Mouse (Mus musculus) fibroblast of lung, adult 2 months (primary cell): ENCODE data around the gene Smg6.

ENCODE experiments used
- DNase-seq: peaks from one replicate; pipeline ENCODE4 v3.0.0-alpha.2; 2011; ENCODE audit warnings: low read depth

Smg6 gene

DNA sequence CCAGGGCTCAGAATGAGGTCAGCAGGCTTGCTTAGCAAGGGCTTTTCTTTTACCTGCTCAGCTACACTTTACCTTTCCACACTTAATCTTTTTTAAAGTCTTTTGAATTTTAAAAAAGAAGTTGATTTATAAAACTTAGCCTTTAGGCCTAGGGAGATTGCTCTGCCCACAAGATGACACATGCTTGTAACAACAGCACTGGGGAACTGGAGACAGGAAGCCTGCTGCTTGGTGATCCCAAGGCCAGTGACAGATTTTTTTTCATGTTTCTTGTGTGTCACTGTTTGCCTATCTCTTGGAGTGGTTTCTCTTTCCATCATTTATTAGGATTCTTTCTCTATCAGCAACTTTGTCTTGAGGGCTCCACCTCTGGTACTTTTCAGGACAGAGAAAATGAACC lies 183.3 kb downstream of the Smg6 start:
- DNase-seq: no peak

DNA sequence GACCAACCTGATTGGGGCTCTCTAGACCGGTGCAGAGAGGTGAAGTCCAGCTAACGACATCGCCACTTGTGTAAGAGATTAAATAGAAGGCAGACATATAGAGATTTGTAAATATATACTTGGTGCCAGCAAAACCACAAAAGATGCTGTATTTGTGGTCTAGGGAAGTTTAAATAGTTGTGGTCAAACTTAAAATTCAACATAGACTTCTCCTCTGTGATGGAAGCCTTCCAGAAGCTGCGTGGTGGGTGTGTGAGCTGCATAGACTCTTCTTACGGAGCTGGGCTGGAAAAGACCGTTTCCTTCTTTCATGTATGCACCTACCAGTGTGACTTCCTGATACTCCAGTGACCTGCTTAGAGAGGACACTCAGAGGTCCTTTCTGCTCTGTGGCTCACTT lies 190.8 kb downstream of the Smg6 start:
- DNase-seq: no peak

DNA sequence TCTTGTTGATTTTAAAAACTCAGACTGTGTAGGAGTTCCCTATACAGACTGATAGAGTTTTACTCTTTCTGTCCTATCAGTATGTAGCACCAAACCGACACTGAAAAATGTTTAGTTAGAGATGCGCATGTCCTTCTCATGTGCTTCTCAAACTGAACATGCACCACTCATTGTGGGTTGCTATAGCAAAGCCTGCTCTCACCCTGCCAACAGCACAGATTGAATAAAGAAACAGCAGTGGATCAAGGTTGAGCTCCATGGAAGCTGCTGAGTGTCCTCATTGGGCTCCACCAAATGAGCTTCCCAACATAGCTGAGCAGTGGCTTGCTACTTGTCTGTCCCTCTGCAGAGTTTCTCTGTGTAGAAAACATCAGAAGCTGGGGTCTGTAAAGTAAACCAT lies 192.5 kb downstream of the Smg6 start:
- DNase-seq: no peak

- no peak for DNase-seq
These were observed 193.7 kb downstream of the Smg6 start for GRCm38 (mm10) chr11:75119298-75119697.

- no peak for DNase-seq
These were observed 194.2 kb downstream of the Smg6 start for GRCm38 (mm10) chr11:75119841-75120240.

DNA sequence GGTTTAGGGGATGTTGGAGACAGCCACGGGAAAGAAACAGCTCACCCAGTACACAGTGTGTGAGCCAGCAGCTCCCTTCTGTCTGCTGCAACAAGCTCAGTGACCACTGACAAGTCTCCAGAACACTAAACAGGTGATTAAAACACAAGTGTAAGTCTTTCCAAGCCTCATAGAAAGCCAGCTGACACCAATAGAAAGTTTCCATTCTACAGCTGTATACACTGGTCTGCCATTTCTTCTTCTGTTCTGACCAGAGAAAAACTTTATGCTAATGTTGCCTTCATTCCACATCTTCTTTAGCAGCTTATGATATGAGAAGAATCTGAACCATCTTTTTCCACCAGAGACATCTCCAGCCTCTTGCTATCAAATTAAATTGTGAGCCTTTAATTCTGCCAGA lies 195.7 kb downstream of the Smg6 start:
- DNase-seq: no peak

- DNase-seq: no peak
These were observed 198.8 kb downstream of the Smg6 start for GRCm38 (mm10) chr11:75124406-75124805.

DNA sequence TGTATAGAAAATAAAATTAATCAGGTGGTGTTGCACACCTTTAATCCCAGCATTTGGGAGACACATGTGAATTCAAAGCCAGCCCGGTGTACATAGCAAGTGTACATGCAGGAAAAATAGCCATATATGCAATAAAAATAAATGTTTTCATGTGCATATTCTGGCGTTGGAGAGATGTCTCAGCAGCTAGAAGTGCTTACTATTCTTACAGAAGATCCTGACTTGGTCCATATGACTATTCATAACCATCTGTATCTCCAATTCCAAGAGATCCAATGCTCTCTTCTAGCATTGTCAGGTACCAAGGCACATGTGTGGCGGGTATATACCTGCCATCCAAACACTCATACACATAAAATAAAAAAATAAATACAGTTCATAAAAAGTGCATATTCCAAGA lies 200.8 kb downstream of the Smg6 start:
- no peak for DNase-seq

GRCm38 (mm10) chr11:75129481-75129880 lies 203.9 kb downstream of the Smg6 start:
- no peak for DNase-seq

- no peak for DNase-seq
These were observed 205.7 kb downstream of the Smg6 start for GRCm38 (mm10) chr11:75131300-75131699.

GRCm38 (mm10) chr11:75132278-75132677 lies 206.7 kb downstream of the Smg6 start:
- DNase-seq: no peak

DNA sequence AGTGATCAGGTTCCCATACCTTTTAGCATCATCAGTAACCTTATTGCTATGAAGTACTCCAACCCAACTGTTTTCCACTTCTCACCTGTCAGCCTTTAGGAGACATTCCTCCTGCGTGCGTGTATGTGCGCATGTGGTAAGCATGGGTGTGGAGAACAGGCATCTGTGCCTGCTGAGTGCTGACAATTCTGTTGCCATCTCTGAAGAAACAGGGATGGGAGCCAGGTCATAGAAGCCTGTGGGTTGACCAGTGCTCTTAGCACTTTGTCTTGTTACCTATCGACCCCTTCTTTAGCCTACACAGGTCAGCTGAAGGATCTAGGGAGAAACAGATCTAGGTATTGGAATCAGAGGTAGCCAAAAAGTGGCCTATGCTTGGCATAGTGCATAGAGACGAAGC lies 207.8 kb downstream of the Smg6 start:
- DNase-seq: no peak

- DNase-seq: no peak
These were observed 208.3 kb downstream of the Smg6 start for GRCm38 (mm10) chr11:75133951-75134350.

DNA sequence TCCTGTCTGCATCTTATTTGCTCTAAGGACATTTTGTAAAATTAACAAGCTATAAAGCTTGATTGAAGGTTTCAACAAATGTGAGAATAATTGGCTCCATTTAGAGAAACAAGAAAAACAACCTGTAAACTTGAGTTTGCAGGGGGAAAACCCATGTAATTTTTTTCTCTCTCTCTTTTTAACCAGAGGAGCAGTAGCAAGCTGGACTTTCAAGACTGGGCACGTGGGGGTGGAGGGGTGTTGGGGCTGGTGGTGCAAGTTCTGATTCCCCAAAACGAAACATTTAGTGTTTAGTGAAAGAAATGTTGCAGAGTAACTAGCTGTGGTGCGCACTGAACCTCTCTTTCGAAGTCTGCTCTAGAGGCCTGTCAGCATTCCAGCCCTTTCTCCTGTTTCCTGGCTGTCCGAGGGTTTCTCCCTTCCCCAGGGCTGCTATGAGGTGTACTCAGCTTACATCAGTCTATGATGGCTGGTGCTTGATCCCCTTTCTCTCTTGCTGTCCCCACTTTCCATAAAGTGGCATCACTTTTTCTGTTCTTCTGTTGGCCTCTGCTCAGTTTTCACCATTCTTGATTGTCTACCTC lies 209.0 kb downstream of the Smg6 start:
- no peak for DNase-seq

DNA sequence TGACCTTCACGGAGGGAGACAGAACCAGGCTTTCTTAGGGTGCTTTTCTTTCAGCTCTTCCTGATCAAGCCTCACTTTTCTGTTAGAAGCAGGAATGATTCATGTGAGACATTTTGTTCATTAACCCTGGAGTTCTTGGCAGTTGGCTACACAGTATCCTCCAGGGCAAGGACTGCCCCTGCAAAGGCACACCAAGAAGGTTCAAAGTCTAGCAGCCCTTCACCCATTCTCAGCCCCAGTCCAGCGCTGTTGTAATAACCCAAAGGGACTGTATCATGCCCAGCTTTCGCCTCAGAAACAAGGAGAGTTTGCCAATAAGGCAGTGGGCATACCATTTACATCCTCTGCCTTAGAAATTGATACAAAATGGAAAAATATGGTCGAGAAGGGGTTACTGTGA lies 209.7 kb downstream of the Smg6 start:
- DNase-seq: no peak

GRCm38 (mm10) chr11:75136666-75137398 lies 211.2 kb downstream of the Smg6 start:
- no peak for DNase-seq

DNA sequence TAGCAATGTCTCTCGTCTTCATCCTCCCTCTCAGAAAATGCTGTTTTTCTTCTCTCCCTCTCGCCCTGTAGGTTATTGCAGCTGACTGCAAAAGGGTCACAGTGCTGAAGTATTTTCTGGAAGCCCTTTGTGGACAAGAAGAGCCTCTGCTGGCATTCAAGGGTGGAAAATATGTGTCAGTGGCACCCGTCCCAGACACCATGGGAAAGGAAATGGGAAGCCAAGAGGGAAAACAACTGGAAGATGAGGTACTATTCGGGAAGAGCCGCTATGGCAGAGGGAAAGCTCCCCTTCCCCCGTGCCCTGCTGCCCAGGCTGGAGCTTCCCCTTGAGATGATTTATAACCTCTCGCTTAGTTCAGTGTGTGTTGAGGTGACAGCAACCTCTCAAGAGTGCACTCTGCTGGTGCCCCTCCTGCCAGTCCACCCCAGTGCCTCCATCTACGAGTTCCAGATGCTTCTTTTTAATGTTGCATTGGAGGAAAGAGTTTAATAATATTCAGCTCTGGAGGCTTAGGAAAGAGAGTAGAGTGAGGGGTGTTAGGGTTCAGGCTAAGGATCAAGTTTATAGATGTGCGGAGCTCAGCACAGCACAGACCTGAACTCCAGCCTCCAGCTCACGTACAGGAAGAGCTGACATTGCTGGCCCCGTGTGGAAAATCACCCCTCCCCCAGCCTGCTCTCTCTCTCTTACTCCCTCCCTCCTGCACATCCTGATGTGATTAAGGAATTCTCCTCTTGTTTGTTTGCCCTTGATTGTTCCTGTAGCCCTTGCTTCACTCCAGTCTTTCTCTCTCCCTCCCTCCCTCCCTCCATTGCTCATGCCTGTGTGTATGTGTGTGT lies 213.7 kb downstream of the Smg6 start:
- DNase-seq: no peak

- DNase-seq: no peak
These were observed 214.8 kb downstream of the Smg6 start for GRCm38 (mm10) chr11:75140431-75140830.

- no peak for DNase-seq
These were observed 215.4 kb downstream of the Smg6 start for GRCm38 (mm10) chr11:75141038-75141437.

DNA sequence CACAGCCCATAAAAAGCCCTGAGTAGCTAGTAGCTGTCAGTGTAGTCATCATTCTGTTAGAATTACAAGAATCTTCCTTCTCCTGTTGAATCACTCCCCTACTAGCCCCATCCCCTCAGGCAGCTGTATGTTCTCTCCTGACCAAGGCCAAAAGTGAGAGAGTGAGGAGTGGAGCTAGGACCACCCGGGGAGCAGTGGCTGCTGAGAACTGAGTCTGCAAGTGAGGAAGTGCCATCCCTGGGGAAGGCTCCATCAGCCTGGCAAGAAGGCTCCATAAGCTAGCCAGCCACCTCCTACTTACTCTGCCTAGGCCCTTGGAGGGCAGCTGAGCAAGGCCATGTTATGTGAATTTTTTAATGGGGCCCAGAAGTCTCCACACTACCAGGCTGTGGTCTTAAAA lies 216.3 kb downstream of the Smg6 start:
- DNase-seq: no peak

- DNase-seq: no peak
These were observed 217.1 kb downstream of the Smg6 start for GRCm38 (mm10) chr11:75142749-75143148.

GRCm38 (mm10) chr11:75145841-75146240 lies 220.2 kb downstream of the Smg6 start:
- no peak for DNase-seq
